Comparison of ENCODE assay signal across 8 mouse cellular contexts in the genomic region with DNA sequence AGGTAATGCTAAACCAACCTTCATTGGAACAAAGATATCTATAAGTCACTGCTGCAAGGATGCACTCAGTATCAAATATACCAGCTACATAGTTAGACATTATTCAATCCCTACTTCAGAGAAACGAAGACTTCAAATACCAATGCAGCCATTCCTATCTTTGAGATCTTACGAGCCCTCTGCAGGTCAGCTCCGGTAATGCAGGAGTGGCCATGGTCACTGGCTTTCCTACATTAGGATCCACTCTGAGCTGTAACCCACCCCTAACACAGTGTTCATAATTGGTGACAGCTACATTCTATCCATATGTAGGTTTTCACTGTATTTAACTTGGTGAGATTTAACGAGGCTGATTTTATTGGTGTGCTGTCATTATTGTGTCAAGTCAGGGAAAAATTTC.
DNase-seq lines count a peak whose midpoint lies in the region; ATAC-seq and TF ChIP-seq lines count a peak whose summit lies in the region.

No protein-coding gene starts in this region.

- WGBS in liver, embryonic 12.5 days (ENCODE audit: insufficient replicate concordance) = 15% methylated on average over 4 of the region's 4 CpGs
- WGBS in kidney, adult 2 months = 17% methylated on average over 4 of the region's 4 CpGs
- WGBS in limb, embryonic 10.5 days = 29% methylated on average over 4 of the region's 4 CpGs
- WGBS in stomach, postnatal 0 days = 22% methylated on average over 4 of the region's 4 CpGs

- peak; percentile 81 for TF ChIP-seq CTCF in cortical plate, adult 2 months (IDR thresholded peaks at IDR 0.05; ENCODE audit: extremely low read depth, insufficient read depth, low read length)
- peak; percentile 85 for TF ChIP-seq CTCF in kidney, adult 2 months (conservative IDR thresholded peaks at IDR 0.05; ENCODE audit: insufficient read depth, insufficient read length, low read depth, low read length)
- TF ChIP-seq CTCF in stomach, postnatal 0 days (IDR thresholded peaks at IDR 0.05; ENCODE audit: low read depth) = peak; percentile 88

- H3K4me2 ChIP-seq in liver, embryonic 12.5 days = no peak overlapping the region
- no peak overlapping the region for H3K4me2 ChIP-seq in stomach, postnatal 0 days (replicated peaks; ENCODE audit: low read depth)

- H3K4me3 ChIP-seq in liver, embryonic 12.5 days = no peak overlapping the region
- no peak overlapping the region for H3K4me3 ChIP-seq in cortical plate, adult 2 months (ENCODE audit: insufficient read depth, low read length)
- H3K4me3 ChIP-seq in kidney, adult 2 months (ENCODE audit: insufficient read depth, low read depth, low read length) = no peak overlapping the region
- H3K4me3 ChIP-seq in limb, embryonic 10.5 days = no peak overlapping the region
- no peak overlapping the region for H3K4me3 ChIP-seq in stomach, postnatal 0 days (ENCODE audit: low read depth, low read length)

- no peak overlapping the region; the same call in 1 of the 2 replicates for H3K27ac ChIP-seq in liver, embryonic 12.5 days
- H3K27ac ChIP-seq in cortical plate, adult 2 months (ENCODE audit: insufficient read depth, low read length) = no peak overlapping the region
- no peak overlapping the region for H3K27ac ChIP-seq in kidney, adult 2 months (ENCODE audit: insufficient read depth, low read depth, low read length)
- H3K27ac ChIP-seq in limb, embryonic 10.5 days = no peak overlapping the region
- no peak overlapping the region for H3K27ac ChIP-seq in stomach, postnatal 0 days (replicated peaks)

- peaks cover 68% of the 10 kb centered on the region for H3K4me1 ChIP-seq in liver, embryonic 12.5 days
- H3K4me1 ChIP-seq in cortical plate, adult 2 months (ENCODE audit: control insufficient read depth, insufficient read depth, low read length) = 0 out of 2 replicates have a peak, but pooled peaks cover 1% of the 10 kb centered on the region
- H3K4me1 ChIP-seq in kidney, adult 2 months (ENCODE audit: control insufficient read depth, insufficient read depth, low read length) = peaks cover 3% of the 10 kb centered on the region; the same call in 1 of the 2 replicates
- H3K4me1 ChIP-seq in limb, embryonic 10.5 days = 0 out of 2 replicates have a peak, but pooled peaks cover 6% of the 10 kb centered on the region
- no peaks in the 10 kb centered on the region for H3K4me1 ChIP-seq in stomach, postnatal 0 days (replicated peaks; ENCODE audit: control insufficient read depth, insufficient read depth)

- DNase-seq in liver = peak; percentile 84
- DNase-seq in gastrocnemius, postnatal 25 days = peak; percentile 41
- peak; percentile 86 for DNase-seq in kidney, adult 2 months
- peak; percentile 76 for DNase-seq in limb, embryonic 10.5 days (ENCODE audit: low spot score)
- DNase-seq in naive thymus-derived CD4-positive, alpha-beta T cell, adult 2 months (ENCODE audit: low read depth) = peak; percentile 83
- DNase-seq in stomach, postnatal 0 days (ENCODE audit: low spot score) = peak; percentile 68

- no peak for TF ChIP-seq EP300 in stomach, postnatal 0 days (optimal IDR thresholded peaks at IDR 0.05)

- TF ChIP-seq POLR2A in cortical plate, adult 2 months (IDR thresholded peaks at IDR 0.05; ENCODE audit: extremely low read depth, insufficient read depth, low read length) = no peak
- TF ChIP-seq POLR2A in kidney, adult 2 months (IDR thresholded peaks at IDR 0.05; ENCODE audit: low read depth, low read length) = no peak

- no peaks in the 10 kb centered on the region for H3K27me3 ChIP-seq in liver, embryonic 12.5 days (replicated peaks)
- H3K27me3 ChIP-seq in kidney, adult 2 months (replicated peaks; ENCODE audit: control insufficient read depth, insufficient read depth, low read length) = no peaks in the 10 kb centered on the region
- no peaks in the 10 kb centered on the region for H3K27me3 ChIP-seq in limb, embryonic 10.5 days (ENCODE audit: low read depth, poor library complexity, severe bottlenecking)
- H3K27me3 ChIP-seq in stomach, postnatal 0 days (ENCODE audit: control insufficient read depth, insufficient read depth, low read length) = no peaks in the 10 kb centered on the region

- H3K9ac ChIP-seq in liver, embryonic 12.5 days = no peak overlapping the region
- H3K9ac ChIP-seq in stomach, postnatal 0 days (ENCODE audit: low read length) = no peak overlapping the region

- ATAC-seq in liver, embryonic 12.5 days = no peak
- ATAC-seq in stomach, postnatal 0 days (ENCODE audit: low FRiP score, low TSS enrichment) = no peak

- H3K9me3 ChIP-seq in liver, embryonic 12.5 days (replicated peaks) = no peaks in the 10 kb centered on the region
- no peaks in the 10 kb centered on the region for H3K9me3 ChIP-seq in limb, embryonic 10.5 days (replicated peaks)
- H3K9me3 ChIP-seq in stomach, postnatal 0 days (ENCODE audit: control insufficient read depth, low read length) = no peaks in the 10 kb centered on the region

- peaks cover 46% of the 10 kb centered on the region for H3K36me3 ChIP-seq in liver, embryonic 12.5 days
- H3K36me3 ChIP-seq in kidney, adult 2 months (ENCODE audit: control insufficient read depth, insufficient read depth, low read length) = no peaks in the 10 kb centered on the region
- H3K36me3 ChIP-seq in limb, embryonic 10.5 days = peaks cover 11% of the 10 kb centered on the region; the same call in 1 of the 2 replicates
- H3K36me3 ChIP-seq in stomach, postnatal 0 days (ENCODE audit: control insufficient read depth, insufficient read depth, low read length) = peaks cover 7% of the 10 kb centered on the region
